ENCODE assay signal across 7 mouse cellular contexts in genomic region chr2:129243786-129244185, GRCm38 (mm10). TPM values are rescaled to one million over a fixed set of nuclear protein-coding genes. Genes with fewer than 3 reads are reported as not detected.
DNase-seq lines count a peak whose midpoint lies in the region; ATAC-seq lines count a peak whose summit lies in the region.

No protein-coding gene starts in this region.

- peak; percentile 35 for DNase-seq in right cerebral cortex, adult 18-20 months
- DNase-seq in right cerebral cortex, postnatal 4 days = no peak
- peak; percentile 33 to 68 for DNase-seq in layer of hippocampus, adult 8-10 months (ENCODE audit: low spot score in 2 of 2)
- peak; percentile 45 for DNase-seq in thymus, postnatal 0 days (ENCODE audit: low spot score)
- no peak for DNase-seq in spleen, postnatal 4 days (ENCODE audit: low spot score in 2 of 2)
- no peak for DNase-seq in adrenal gland, adult 2 months

- peak; percentile 38; the same call in 1 of the 2 replicates for ATAC-seq in common myeloid progenitor, adult 5-6 weeks (replicated peaks; ENCODE audit: low read depth, poor library complexity, severe bottlenecking)

RNA-seq across cellular contexts. Expression of gene Slc20a1, which starts 45.2 kb away (rescaled TPM):
- total RNA-seq in common myeloid progenitor, adult 5-6 weeks (2017) = 114 and 140 TPM in 2 replicates
- 100 to 1,000 TPM; 143 to 159 (median 145) TPM for total RNA-seq in layer of hippocampus, adult 8-10 months (2022)
- polyA plus RNA-seq in thymus, postnatal 0 days (2015; fragmentation: Nextera tagmentation; extraction: Ambion mirVana) = 33.3 and 42.5 TPM in 2 replicates
- 10 to 100 TPM; 12.4 to 14.1 TPM for total RNA-seq in adrenal gland, adult 2 months (2021)
- 6.8 and 9.4 TPM in 2 replicates for polyA plus RNA-seq in adrenal gland, adult 2 months (2012; rRNA removed)

RNA-seq across cellular contexts. Expression of gene Ckap2l, which starts 53.2 kb away (rescaled TPM):
- 69.3 and 78.5 TPM in 2 replicates for total RNA-seq in common myeloid progenitor, adult 5-6 weeks (2017)
- total RNA-seq in layer of hippocampus, adult 8-10 months (2022) = under 1 TPM; 0.18 to 0.54 (median 0.46) TPM
- polyA plus RNA-seq in thymus, postnatal 0 days (2015; fragmentation: Nextera tagmentation; extraction: Ambion mirVana) = 29.6 and 40.8 TPM in 2 replicates
- 1 to 10 TPM in 1 of 2 experiments, under 1 TPM in 1; 0.97 to 1.7 TPM for total RNA-seq in adrenal gland, adult 2 months (2021)
- polyA plus RNA-seq in adrenal gland, adult 2 months (2012; rRNA removed) = 0.09 and 0.10 TPM in 2 replicates

Comparison
In these comparisons a context has a peak if more than half of its experiments do, and no peak if none do; other contexts are left out.
1. DNase-seq: peak in right cerebral cortex, adult 18-20 months (single experiment), layer of hippocampus, adult 8-10 months (2 of 2) and thymus, postnatal 0 days (single experiment); none in right cerebral cortex, postnatal 4 days (single experiment), spleen, postnatal 4 days (0 of 2) and adrenal gland, adult 2 months (single experiment).
2. RNA of gene Ckap2l, which starts 53.2 kb away (total RNA-seq): 69.3 to 78.5 TPM in common myeloid progenitor, adult 5-6 weeks; 0.97 to 1.7 TPM in adrenal gland, adult 2 months and 0.18 to 0.54 TPM in layer of hippocampus, adult 8-10 months; every median in the first group is over 10 times any median in the second.